Mouse (Mus musculus) liver, postnatal 0 days (tissue): ENCODE measurements around the gene Draxin. TPM values are rescaled to one million over a fixed set of nuclear protein-coding genes. Genes with fewer than 3 reads are reported as not detected.

Experiments used
- ATAC-seq: fragments of 200-750 bp; cut with Nextera tagmentation; 2 replicates; pipeline ENCODE4 v1.8.0; 2017; ENCODE audit warnings: mild to moderate bottlenecking, moderate library complexity
- DNase-seq: peaks from one replicate; pipeline ENCODE4 v3.0.0-alpha.2; 2016
- H3K27ac ChIP-seq: fragments of 300-500 bp; sonication (generic); 2 replicates; pipeline ENCODE4 v1.5.1; 2014; ENCODE audit warnings: antibody characterized with exemption, moderate library complexity, mild to moderate bottlenecking, low read depth
- H3K27me3 ChIP-seq: fragments of 300-500 bp; sonication (generic); 2 replicates; pipeline ENCODE4 v1.6.1; 2014; ENCODE audit warnings: low read length, control low read depth, mixed read lengths; ENCODE audit not compliant: insufficient read depth
- H3K36me3 ChIP-seq: fragments of 300-500 bp; sonication (generic); replicated peaks from 2 replicates; pipeline ENCODE4 v1.6.1; 2014; ENCODE audit warnings: mild to moderate bottlenecking, control low read depth, low read length, moderate library complexity, mixed read lengths; ENCODE audit not compliant: insufficient read depth
- H3K4me1 ChIP-seq: fragments of 300-500 bp; sonication (generic); 2 replicates; pipeline ENCODE4 v1.6.1; 2014; ENCODE audit warnings: antibody characterized with exemption, mild to moderate bottlenecking, control low read depth; ENCODE audit not compliant: insufficient read depth
- H3K4me2 ChIP-seq: fragments of 300-500 bp; sonication (generic); 2 replicates; pipeline ENCODE4 v1.6.1; 2014; ENCODE audit warnings: low read depth, mild to moderate bottlenecking, low read length, moderate library complexity, mixed read lengths
- H3K4me3 ChIP-seq: fragments of 300-500 bp; sonication (generic); 2 replicates; pipeline ENCODE4 v1.5.1; 2014; ENCODE audit warnings: low read depth, low read length
- H3K9ac ChIP-seq: fragments of 300-500 bp; sonication (generic); replicated peaks from 2 replicates; pipeline ENCODE4 v1.6.1; 2014; ENCODE audit warnings: mild to moderate bottlenecking, moderate library complexity
- H3K9me3 ChIP-seq: fragments of 300-500 bp; sonication (generic); 2 replicates; pipeline ENCODE4 v1.6.1; 2016; ENCODE audit warnings: mild to moderate bottlenecking, control low read depth, low read length, mixed read lengths
- CTCF ChIP-seq: sonication (generic); IDR thresholded peaks from 2 replicates; pipeline ENCODE4 v1.5.1; 2016; ENCODE audit warnings: antibody characterized with exemption, low read depth
- EP300 ChIP-seq: IDR thresholded peaks from 2 replicates; pipeline ENCODE4 v1.6.1; 2016; ENCODE audit warnings: antibody characterized with exemption, low read depth, mild to moderate bottlenecking
- WGBS: fragments of 180-500 bp; shearing (Covaris S2); extraction: QIAGEN DNeasy Blood & Tissue Kit; methylation state at CpG from one replicate; pipeline ENCODE4 v1.1.7; 2014; ENCODE audit not compliant: insufficient replicate concordance; 5-methylcytosine and 5-hydroxymethylcytosine counted together
- polyA plus RNA-seq: library from polyadenylated mRNA; unstranded; fragments of >200 nt; fragmentation: Nextera tagmentation; extraction: Ambion mirVana; gene quantifications from 2 replicates; pipeline ENCODE4 v1.2.1, GENCODE M21; 2015

The Draxin gene
- polyA plus RNA-seq, 1 experiment from 2014 or later = 0.04 TPM

DNA sequence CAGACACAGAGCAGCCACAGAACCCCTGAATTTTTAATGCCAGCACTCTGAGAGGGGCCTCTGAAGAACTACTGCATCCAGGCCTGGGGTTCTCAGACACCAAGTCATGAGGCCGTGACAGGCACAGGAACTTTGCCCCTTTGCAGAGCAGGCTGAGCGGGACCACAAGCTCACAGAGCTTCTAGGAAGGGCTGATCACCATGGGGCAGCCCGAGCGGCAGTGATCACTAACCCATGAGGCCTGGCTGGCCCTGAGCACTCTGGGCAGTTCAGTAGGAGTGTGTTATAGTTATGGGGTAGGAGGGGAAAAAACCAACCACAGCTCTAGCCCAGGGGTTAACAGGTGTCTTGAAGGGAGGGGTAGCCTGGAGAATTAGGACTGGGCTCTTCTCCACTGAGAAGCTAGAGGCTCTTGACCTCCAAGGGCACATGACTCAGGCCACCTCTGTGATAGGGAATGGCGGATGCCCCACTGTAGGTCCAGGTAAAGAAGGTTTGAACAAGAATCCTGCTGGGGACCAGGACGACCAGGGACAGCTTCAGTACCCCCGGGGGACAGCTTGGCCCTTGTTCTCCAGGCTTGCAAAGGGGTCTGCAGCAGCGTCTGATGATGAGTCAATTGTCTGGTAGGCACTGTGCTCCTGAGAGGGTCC lies 50.4 kb downstream of the Draxin start:
- Histone ChIP-seq H3K9ac (no peak overlapping the region), H3K4me3 (no peak overlapping the region), H3K4me2 (no peak overlapping the region), H3K27ac (no peak overlapping the region), H3K36me3 (peaks cover 20% of the 10 kb centered on the region), H3K4me1 (peaks cover 27% of the 10 kb centered on the region), H3K9me3 (no peaks in the 10 kb centered on the region), H3K27me3 (no peaks in the 10 kb centered on the region)
- 79% methylated on average over 8 of the region's 8 CpGs for WGBS
- no peak for TF ChIP-seq EP300
- TF ChIP-seq CTCF = no peak
- ATAC-seq = no peak
- no peak for DNase-seq

DNA sequence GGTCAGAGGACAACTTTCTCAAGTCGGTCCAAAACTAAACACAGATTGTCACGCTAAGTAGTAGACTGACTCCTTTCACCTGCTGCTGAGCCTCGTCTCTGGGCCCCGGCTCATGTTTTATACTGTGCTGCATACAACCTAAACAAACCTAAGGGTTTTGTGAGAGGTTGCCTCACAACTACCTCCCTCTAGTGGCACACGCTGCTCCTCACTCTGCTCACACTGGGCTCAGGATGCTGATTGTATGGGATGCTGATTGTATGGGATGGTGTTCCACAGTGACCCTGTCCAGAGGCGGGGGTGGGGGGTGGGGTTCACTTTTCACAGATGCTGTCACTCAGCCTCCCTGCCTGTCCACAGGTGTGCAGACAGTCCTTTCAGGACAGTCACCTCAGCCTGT lies 51.3 kb downstream of the Draxin start:
- no peak for ATAC-seq
- TF ChIP-seq EP300 (no peak), CTCF (peak; percentile 35; the same call in 1 of the 2 replicates)
- 69% methylated on average over 6 of the region's 6 CpGs for WGBS

GRCm38 (mm10) chr4:148075881-148076280 lies 54.6 kb downstream of the Draxin start:
- Histone ChIP-seq H3K9ac (no peak overlapping the region), H3K27ac (no peak overlapping the region), H3K27me3 (no peaks in the 10 kb centered on the region), H3K4me1 (no peaks in the 10 kb centered on the region), H3K4me3 (no peak overlapping the region), H3K4me2 (no peak overlapping the region), H3K36me3 (peaks cover 11% of the 10 kb centered on the region), H3K9me3 (no peaks in the 10 kb centered on the region)
- no peak for TF ChIP-seq CTCF
- no peak for TF ChIP-seq EP300
- 79% methylated on average over 6 of the region's 6 CpGs for WGBS
- ATAC-seq (no peak), DNase-seq (no peak)

More for the DNA sequence above, 51.3 kb downstream of the Draxin start:
- Histone ChIP-seq H3K4me2 (no peak overlapping the region), H3K4me1 (peaks cover 21% of the 10 kb centered on the region), H3K4me3 (no peak overlapping the region), H3K36me3 (peaks cover 20% of the 10 kb centered on the region), H3K27me3 (no peaks in the 10 kb centered on the region), H3K27ac (no peak overlapping the region), H3K9me3 (no peaks in the 10 kb centered on the region), H3K9ac (no peak overlapping the region)
- no peak for DNase-seq

- no peak overlapping the region for H3K9ac ChIP-seq
- no peaks in the 10 kb centered on the region for H3K4me1 ChIP-seq
- H3K27me3 ChIP-seq = no peaks in the 10 kb centered on the region
- H3K4me3 ChIP-seq = peak overlapping the region; percentile 30
- DNase-seq = peak; percentile 71
- H3K4me2 ChIP-seq = peak overlapping the region; percentile 75
- ATAC-seq = peak; percentile 66
- TF ChIP-seq CTCF (no peak), EP300 (no peak)
- H3K36me3 ChIP-seq = peaks cover 9% of the 10 kb centered on the region
- WGBS = 36% methylated on average over 21 of the region's 21 CpGs
- no peaks in the 10 kb centered on the region for H3K9me3 ChIP-seq
- no peak overlapping the region for H3K27ac ChIP-seq
Measured at GRCm38 (mm10) chr4:148075259-148075658, 55.2 kb downstream of the Draxin start.

- TF ChIP-seq EP300 = no peak
- peak; percentile 59 for TF ChIP-seq CTCF
- Histone ChIP-seq H3K9me3 (no peaks in the 10 kb centered on the region), H3K4me3 (peak overlapping the region; percentile 30), H3K36me3 (peaks cover 4% of the 10 kb centered on the region; the same call in 1 of the 2 replicates), H3K4me1 (no peaks in the 10 kb centered on the region), H3K27me3 (no peaks in the 10 kb centered on the region), H3K4me2 (peak overlapping the region; percentile 75), H3K9ac (no peak overlapping the region), H3K27ac (no peak overlapping the region)
- WGBS = 43% methylated on average over 17 of the region's 17 CpGs
- ATAC-seq (peak; percentile 57; the same call in 1 of the 2 replicates), DNase-seq (no peak)
Measured at GRCm38 (mm10) chr4:148074521-148075189, 55.8 kb downstream of the Draxin start.

- ATAC-seq (no peak), DNase-seq (peak; percentile 36)
- H3K4me2 ChIP-seq = no peak overlapping the region
- no peak overlapping the region for H3K4me3 ChIP-seq
- no peaks in the 10 kb centered on the region for H3K9me3 ChIP-seq
- no peaks in the 10 kb centered on the region for H3K4me1 ChIP-seq
- H3K27me3 ChIP-seq = no peaks in the 10 kb centered on the region
- no peak overlapping the region for H3K27ac ChIP-seq
- no peaks in the 10 kb centered on the region for H3K36me3 ChIP-seq
- 70% methylated on average over 5 of the region's 5 CpGs for WGBS
- no peak for TF ChIP-seq EP300
- H3K9ac ChIP-seq = no peak overlapping the region
Measured at GRCm38 (mm10) chr4:148071508-148071907, 59.0 kb downstream of the Draxin start.
